Mouse (Mus musculus) MEL (cell line): ENCODE measurements around the gene Hist1h2ba. TPM values are rescaled to one million over a fixed set of nuclear protein-coding genes. Genes with fewer than 3 reads are reported as not detected.

Source experiments
- DNase-seq: peaks from one replicate; pipeline ENCODE4 v3.0.0; 2011; ENCODE audit warnings: low read depth, low spot score
- H3K27ac ChIP-seq: 2 replicates; pipeline ENCODE4 v1.5.1; 2012; ENCODE audit warnings: low read depth, mild to moderate bottlenecking, control low read depth, low read length, moderate library complexity; ENCODE audit not compliant: control insufficient read depth
- H3K27me3 ChIP-seq, 2 experiments: fragments of 150-350 bp in 1 of 2; sonication (generic) in 1 of 2; 2 replicates each; pipeline ENCODE4 v1.6.1; 2012; ENCODE audit warnings: low read length in 2 of 2, mild to moderate bottlenecking in 2 of 2, improper control_type of control experiment in 1 of 2, moderate library complexity in 1 of 2; ENCODE audit not compliant: insufficient read depth in 2 of 2, control insufficient read depth in 1 of 2
- H3K36me3 ChIP-seq, 2 experiments: 2 replicates each; pipeline ENCODE4 v1.6.1; 2012 to 2014; ENCODE audit warnings: low read length in 2 of 2, improper control_type of control experiment in 1 of 2, inconsistent platforms in 1 of 2, mild to moderate bottlenecking in 1 of 2; ENCODE audit not compliant: insufficient read depth in 2 of 2, control insufficient read depth in 1 of 2
- H3K4me1 ChIP-seq, 2 experiments: fragments of 150-350 bp in 1 of 2; sonication (generic) in 1 of 2; 2 replicates each; pipeline ENCODE4 v1.6.1; 2012; ENCODE audit warnings: low read length in 2 of 2, improper control_type of control experiment in 1 of 2, mild to moderate bottlenecking in 1 of 2; ENCODE audit not compliant: insufficient read depth in 2 of 2, control insufficient read depth in 1 of 2
- H3K4me3 ChIP-seq, 2 experiments: fragments of 150-350 bp in 1 of 2; sonication (generic) in 1 of 2; 2 replicates each; pipeline ENCODE4 v1.5.1; 2012; ENCODE audit warnings: low read depth in 2 of 2, low read length in 2 of 2, mild to moderate bottlenecking in 2 of 2, moderate library complexity in 2 of 2, control low read depth in 1 of 2, improper control_type of control experiment in 1 of 2; ENCODE audit not compliant: control insufficient read depth in 1 of 2, insufficient read depth in 1 of 2
- H3K79me2 ChIP-seq: 2 replicates; pipeline ENCODE4 v1.6.1; 2012; ENCODE audit warnings: mild to moderate bottlenecking, low read length, moderate library complexity; ENCODE audit not compliant: control insufficient read depth, poor library complexity, insufficient read depth
- H3K9ac ChIP-seq: 2 replicates; pipeline ENCODE4 v1.6.1; 2012; ENCODE audit warnings: low read depth, mild to moderate bottlenecking, control low read depth, low read length, moderate library complexity; ENCODE audit not compliant: control insufficient read depth, poor library complexity, severe bottlenecking
- H3K9me3 ChIP-seq: fragments of 150-350 bp; sonication (generic); replicated peaks from 2 replicates; pipeline ENCODE4 v1.6.1; 2012; ENCODE audit warnings: mild to moderate bottlenecking, low read length, improper control_type of control experiment, moderate library complexity; ENCODE audit not compliant: insufficient read depth
- BHLHE40 ChIP-seq: IDR thresholded peaks from 2 replicates; pipeline ENCODE4 v1.6.1; 2012; ENCODE audit warnings: low read depth, mild to moderate bottlenecking, inconsistent platforms, low read length, improper control_type of control experiment, borderline replicate concordance
- CHD2 ChIP-seq: IDR thresholded peaks from 2 replicates; pipeline ENCODE4 v1.6.1; 2011; ENCODE audit warnings: low read length, improper control_type of control experiment
- CTCF ChIP-seq, 3 experiments: IDR thresholded peaks in 2 of 3; conservative IDR thresholded peaks in 1 of 3; 2 replicates each; pipeline ENCODE4 v1.5.1; 2011 to 2012; ENCODE audit warnings: low read length in 3 of 3, low read depth in 2 of 3, mild to moderate bottlenecking in 2 of 3, improper control_type of control experiment in 1 of 3, inconsistent platforms in 1 of 3, mixed read lengths in 1 of 3, moderate library complexity in 1 of 3; ENCODE audit not compliant: control insufficient read depth in 1 of 3, insufficient read depth in 1 of 3, poor library complexity in 1 of 3, severe bottlenecking in 1 of 3
- GABPA ChIP-seq: IDR thresholded peaks from 2 replicates; pipeline ENCODE4 v1.6.1; 2012; ENCODE audit warnings: low read depth, mild to moderate bottlenecking, inconsistent platforms, low read length, improper control_type of control experiment, moderate library complexity
- GATA1 ChIP-seq: IDR thresholded peaks from 2 replicates; pipeline ENCODE4 v1.6.1; 2011; ENCODE audit warnings: low read depth, low read length, improper control_type of control experiment
- KAT2A ChIP-seq: conservative IDR thresholded peaks from 2 replicates; pipeline ENCODE4 v1.6.1; 2012; ENCODE audit warnings: low read depth, low read length, improper control_type of control experiment, inconsistent platforms
- MAFK ChIP-seq: IDR thresholded peaks from 2 replicates; pipeline ENCODE4 v1.6.1; 2011; ENCODE audit warnings: low read depth, mild to moderate bottlenecking, low read length, improper control_type of control experiment, borderline replicate concordance
- MXI1 ChIP-seq: IDR thresholded peaks from 2 replicates; pipeline ENCODE4 v1.6.1; 2011; ENCODE audit warnings: mild to moderate bottlenecking, low read depth, low read length, improper control_type of control experiment
- MYC ChIP-seq: IDR thresholded peaks from 2 replicates; pipeline ENCODE4 v1.6.1; 2011; ENCODE audit warnings: low read depth, mild to moderate bottlenecking, low read length, improper control_type of control experiment, moderate library complexity
- NELFE ChIP-seq: IDR thresholded peaks from 2 replicates; pipeline ENCODE4 v1.6.1; 2011; ENCODE audit warnings: low read depth, low read length, improper control_type of control experiment
- NRF1 ChIP-seq: IDR thresholded peaks from 2 replicates; pipeline ENCODE4 v1.6.1; 2014; ENCODE audit warnings: low read depth, mild to moderate bottlenecking, inconsistent platforms, low read length, improper control_type of control experiment, moderate library complexity; ENCODE audit not compliant: poor library complexity, insufficient read depth, severe bottlenecking
- POLR2A ChIP-seq, 2 experiments: IDR thresholded peaks; 2 replicates each; pipeline ENCODE4 v1.6.1; 2011 to 2012; ENCODE audit warnings: low read length in 2 of 2, mild to moderate bottlenecking in 2 of 2, control low read depth in 1 of 2, improper control_type of control experiment in 1 of 2, low read depth in 1 of 2, moderate library complexity in 1 of 2; ENCODE audit not compliant: control insufficient read depth in 1 of 2, insufficient read depth in 1 of 2, poor library complexity in 1 of 2
- SMC3 ChIP-seq: IDR thresholded peaks from 2 replicates; pipeline ENCODE4 v1.6.1; 2011; ENCODE audit warnings: low read depth, low read length, improper control_type of control experiment
- TCF12 ChIP-seq: IDR thresholded peaks from 2 replicates; pipeline ENCODE4 v1.6.1; 2014; ENCODE audit warnings: low read depth, mild to moderate bottlenecking, inconsistent platforms, low read length, improper control_type of control experiment, moderate library complexity
- UBTF ChIP-seq: IDR thresholded peaks from 2 replicates; pipeline ENCODE4 v1.6.1; 2012; ENCODE audit warnings: low read depth, mild to moderate bottlenecking, inconsistent platforms, low read length, improper control_type of control experiment, moderate library complexity, borderline replicate concordance; ENCODE audit not compliant: insufficient read depth
- USF1 ChIP-seq: IDR thresholded peaks from 2 replicates; pipeline ENCODE4 v1.6.1; 2014; ENCODE audit warnings: low read depth, mild to moderate bottlenecking, inconsistent platforms, low read length, improper control_type of control experiment, moderate library complexity
- ZC3H11A ChIP-seq: IDR thresholded peaks from 2 replicates; pipeline ENCODE4 v1.6.1; 2012; ENCODE audit warnings: low read depth, mild to moderate bottlenecking, inconsistent platforms, low read length, improper control_type of control experiment
- ZMIZ1 ChIP-seq: IDR thresholded peaks from 2 replicates; pipeline ENCODE4 v1.6.1; 2012; ENCODE audit warnings: low read depth, mild to moderate bottlenecking, inconsistent platforms, low read length, improper control_type of control experiment, moderate library complexity
- polyA plus RNA-seq, 2 experiments: library from polyadenylated mRNA; stranded (reverse) in 1 of 2; unstranded in 1 of 2; fragments of >175 nt in 1 of 2; fragments of >200 nt in 1 of 2; gene quantifications; 2 replicates each; pipeline versions ENCODE4 v1.2.1 to v1.2.4; 2012; ENCODE audit warnings: low replicate concordance in 2 of 2, low read depth in 1 of 2; ENCODE audit not compliant: insufficient read length in 2 of 2, insufficient read depth in 1 of 2, missing spikeins in 1 of 2
- total RNA-seq: library from RNA; depleted of rRNA; stranded (reverse); fragments of 300-350 nt; gene quantifications from 2 replicates; pipeline ENCODE4 v1.2.3, GENCODE M21; 2012

Hist1h2ba gene
- total and polyA plus RNA-seq, 3 experiments: 0.58 TPM; not detected in 2

DNA sequence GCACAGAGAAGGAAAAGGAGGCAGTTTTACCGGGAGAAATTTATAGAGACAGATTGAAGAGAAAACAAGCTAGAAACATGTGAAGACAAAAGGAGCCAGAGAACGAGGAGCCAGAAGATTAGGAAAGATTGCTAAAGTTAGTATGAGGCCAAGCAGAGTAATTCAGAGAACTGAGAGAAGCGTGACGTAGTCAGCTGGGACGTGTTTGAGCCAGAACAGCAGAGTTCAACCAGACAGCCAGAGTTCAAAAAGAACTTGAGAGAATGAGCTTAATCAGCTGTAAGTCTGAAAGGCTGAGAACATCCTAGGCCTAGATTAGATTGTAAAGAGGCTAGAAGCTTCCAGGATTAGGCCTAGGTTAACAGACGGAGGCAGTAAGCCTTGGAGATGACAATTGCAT, 6.3 kb upstream of the Hist1h2ba start:
- H3K27me3 ChIP-seq: peaks cover 2 to 14% of the 10 kb centered on the region in 2 experiments
- H3K79me2 ChIP-seq: no peaks in the 10 kb centered on the region
- H3K4me1 ChIP-seq: no peaks in the 10 kb centered on the region
- no peaks in the 10 kb centered on the region for H3K36me3 ChIP-seq
- no peak overlapping the region for H3K27ac ChIP-seq
- H3K9me3 ChIP-seq: no peaks in the 10 kb centered on the region
- TF ChIP-seq MXI1 (no peak), TCF12 (no peak), SMC3 (no peak), GATA1 (no peak), ZC3H11A (no peak), CHD2 (no peak), GABPA (no peak), BHLHE40 (no peak), USF1 (no peak)
- DNase-seq: no peak
- no peak overlapping the region for H3K9ac ChIP-seq
- H3K4me3 ChIP-seq: no peak overlapping the region

DNA sequence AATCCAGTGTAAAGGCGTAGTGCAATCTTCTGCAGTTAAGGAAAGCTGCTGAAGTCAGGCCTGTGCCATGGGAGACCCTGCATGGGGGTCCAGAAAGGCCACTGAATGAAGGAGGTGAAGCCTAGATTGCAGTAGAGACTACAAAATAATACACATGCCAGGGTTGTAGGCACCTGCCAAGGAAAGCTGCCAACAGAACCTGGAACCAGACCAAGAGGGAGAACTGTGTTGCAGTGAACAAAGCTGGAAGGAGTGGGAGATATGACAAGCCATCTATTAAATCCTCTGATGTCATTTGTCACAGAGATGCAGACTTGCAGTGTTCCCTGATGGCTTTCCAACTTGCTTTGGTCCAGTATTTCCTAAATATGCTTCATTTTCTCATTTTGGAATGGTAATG, 4.7 kb upstream of the Hist1h2ba start:
- Histone ChIP-seq H3K27me3 (peaks cover 2 to 15% of the 10 kb centered on the region in 2 experiments), H3K4me1 (no peaks in the 10 kb centered on the region), H3K79me2 (no peaks in the 10 kb centered on the region), H3K4me3 (no peak overlapping the region), H3K9me3 (no peaks in the 10 kb centered on the region), H3K9ac (no peak overlapping the region), H3K36me3 (no peaks in the 10 kb centered on the region), H3K27ac (no peak overlapping the region)
- DNase-seq: no peak
- TF ChIP-seq SMC3 (no peak), GABPA (no peak), POLR2A (IDR thresholded peaks at IDR 0.05; ENCODE audit: control insufficient read depth in 1 of 2, insufficient read depth in 1 of 2, low read depth in 1 of 2, low read length in 2 of 2, poor library complexity in 1 of 2) (no peak), NELFE (no peak), ZC3H11A (no peak), KAT2A (no peak), NRF1 (no peak), UBTF (no peak), MAFK (no peak), CTCF (IDR thresholded peaks at IDR 0.05 in 2 of 3, conservative IDR thresholded peaks at IDR 0.05 in 1 of 3; ENCODE audit: control insufficient read depth in 1 of 3, insufficient read depth in 1 of 3, low read depth in 2 of 3, low read length in 3 of 3, poor library complexity in 1 of 3, severe bottlenecking in 1 of 3) (no peak), ZMIZ1 (no peak), MXI1 (no peak), MYC (no peak)
